Comparison of ENCODE assay signal across 8 mouse cellular contexts in the genomic region with DNA sequence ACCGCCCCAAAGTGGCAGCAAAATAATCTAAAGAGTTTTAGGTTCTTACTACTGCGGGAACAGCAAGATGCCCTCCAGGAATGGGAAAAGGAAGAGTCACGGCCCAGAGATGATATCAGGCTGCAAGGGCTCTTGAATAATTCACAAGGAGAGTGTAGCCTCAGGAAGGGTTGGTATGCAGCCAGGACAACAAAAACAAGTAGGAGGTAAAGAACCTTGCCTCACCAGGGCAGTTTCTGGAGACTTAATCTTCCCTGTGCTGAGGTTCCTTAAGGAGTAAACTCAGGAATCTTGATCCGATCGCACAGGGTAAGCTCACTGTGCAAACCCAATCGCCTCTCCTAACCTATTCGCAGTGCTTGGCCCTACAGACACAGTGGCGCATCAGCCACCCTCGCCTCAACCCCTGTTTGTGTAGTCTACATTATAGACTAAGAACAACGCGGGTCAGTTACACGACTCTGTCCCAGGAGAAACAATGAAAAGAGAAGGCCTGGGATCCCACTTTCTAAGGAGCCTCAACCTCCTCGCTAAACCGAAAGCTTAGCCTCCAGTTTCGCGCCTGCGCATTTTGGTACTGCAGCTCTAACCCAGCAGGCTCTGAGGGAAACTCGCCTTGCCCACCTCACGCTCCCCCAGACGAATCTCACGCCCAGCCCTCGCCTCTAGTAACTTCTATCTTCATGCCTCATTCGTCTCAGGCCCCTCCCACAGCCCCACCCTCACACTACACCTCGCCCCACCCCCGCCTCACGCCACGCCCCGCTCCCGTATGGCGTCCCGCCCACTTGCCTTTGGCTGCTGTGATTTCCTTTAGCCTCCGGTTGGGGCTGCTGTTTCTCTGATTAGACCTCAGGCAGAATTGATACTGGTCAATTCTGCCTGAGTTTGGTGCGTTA. TPM values are rescaled to one million over a fixed set of nuclear protein-coding genes. Genes with fewer than 3 reads are reported as not detected.
DNase-seq lines count a peak whose midpoint lies in the region; ATAC-seq and TF ChIP-seq lines count a peak whose summit lies in the region.

No protein-coding gene starts in this region.

- H3K36me3 ChIP-seq in hindbrain, postnatal 0 days (ENCODE audit: insufficient read depth, low read length): no peaks in the 10 kb centered on the region

- peak; percentile 96 for DNase-seq in ZHBTc4 (ENCODE audit: low read depth, low spot score)
- DNase-seq in gastrocnemius, adult 2 months: peak; percentile 94
- DNase-seq in hindbrain, postnatal 0 days (ENCODE audit: low spot score): peak; percentile 93
- peak; percentile 75 to 87 for DNase-seq in left cerebral cortex, adult 9 months (ENCODE audit: low spot score in 2 of 2)
- peak; percentile 83 for DNase-seq in right cerebral cortex, postnatal 14 days
- DNase-seq in urinary bladder, postnatal 36 days (ENCODE audit: low spot score in 2 of 2): peak; percentile 75 to 87

- H3K4me2 ChIP-seq in hindbrain, postnatal 0 days (ENCODE audit: low read depth, low read length): peak overlapping the region; percentile 64

- peak; percentile 56 for TF ChIP-seq CTCF in gastrocnemius, adult 2 months (IDR thresholded peaks at IDR 0.05)
- TF ChIP-seq CTCF in hindbrain, postnatal 0 days (IDR thresholded peaks at IDR 0.05; ENCODE audit: low read depth): peak; percentile 62

- peak overlapping the region; percentile 50 for H3K9ac ChIP-seq in hindbrain, postnatal 0 days (replicated peaks; ENCODE audit: low read length)

- ATAC-seq in common myeloid progenitor, adult 5-6 weeks (replicated peaks; ENCODE audit: low read depth, poor library complexity, severe bottlenecking): peak; percentile 98
- peak; percentile 97 for ATAC-seq in hindbrain, postnatal 0 days
- peak; percentile 95 for ATAC-seq in megakaryocyte progenitor cell, adult 5-6 weeks (replicated peaks; ENCODE audit: poor library complexity)

- H3K4me1 ChIP-seq in hindbrain, postnatal 0 days (ENCODE audit: insufficient read depth, low read length): peaks cover 7% of the 10 kb centered on the region; the same call in 1 of the 2 replicates

- WGBS in hindbrain, postnatal 0 days: 5% methylated on average over 33 of the region's 33 CpGs

- no peaks in the 10 kb centered on the region for H3K27me3 ChIP-seq in hindbrain, postnatal 0 days (ENCODE audit: insufficient read depth, low read length)

- peak overlapping the region; percentile 70 for H3K4me3 ChIP-seq in gastrocnemius, adult 2 months
- H3K4me3 ChIP-seq in hindbrain, postnatal 0 days (ENCODE audit: low read length): peak overlapping the region; percentile 40

- peak overlapping the region; percentile 84 for H3K27ac ChIP-seq in gastrocnemius, adult 2 months
- peak overlapping the region; percentile 81 for H3K27ac ChIP-seq in hindbrain, postnatal 0 days

- intact Hi-C loops in gastrocnemius, adult 2 months (cut with DNase I): loop anchor here (2.0 kb wide), 1 partner anchor 19 kb away; a partner anchor contains a TSS

- no peaks in the 10 kb centered on the region for H3K9me3 ChIP-seq in hindbrain, postnatal 0 days (ENCODE audit: low read length)

RNA-seq across cellular contexts. Expression of a gene that starts 6.5 kb away (rescaled TPM):
- total RNA-seq in common myeloid progenitor, adult 5-6 weeks (2017): 37.8 and 41.5 TPM in 2 replicates
- 10 to 100 TPM; 17.4 to 19.7 TPM for total RNA-seq in gastrocnemius, adult 2 months (2021)
- total RNA-seq in hindbrain, postnatal 0 days (2014; rRNA removed): 62.5 and 77.4 TPM in 2 replicates
- polyA plus RNA-seq in hindbrain, postnatal 0 days (2015; fragmentation: Nextera tagmentation; extraction: Ambion mirVana): 45.8 and 46.8 TPM in 2 replicates
- total RNA-seq in megakaryocyte progenitor cell, adult 5-6 weeks (2015): 52.8 and 60.0 TPM in 2 replicates
- total RNA-seq in megakaryocyte progenitor cell, adult 5-6 weeks (2017): 51.4 and 55.8 TPM in 2 replicates

RNA-seq across cellular contexts. Expression of a gene that starts 13.3 kb away (rescaled TPM):
- total RNA-seq in common myeloid progenitor, adult 5-6 weeks (2017): 4.5 and 8.6 TPM in 2 replicates
- 10 to 100 TPM; 15.8 to 17.2 TPM for total RNA-seq in gastrocnemius, adult 2 months (2021)
- 15.2 and 19.7 TPM in 2 replicates for total RNA-seq in hindbrain, postnatal 0 days (2014; rRNA removed)
- polyA plus RNA-seq in hindbrain, postnatal 0 days (2015; fragmentation: Nextera tagmentation; extraction: Ambion mirVana): 29.1 and 29.2 TPM in 2 replicates
- 14.3 and 18.0 TPM in 2 replicates for total RNA-seq in megakaryocyte progenitor cell, adult 5-6 weeks (2015)
- total RNA-seq in megakaryocyte progenitor cell, adult 5-6 weeks (2017): 2.3 and 5.2 TPM in 2 replicates

RNA-seq across cellular contexts. Expression of a gene that starts 18.8 kb away (rescaled TPM):
- total RNA-seq in common myeloid progenitor, adult 5-6 weeks (2017): 0.09 TPM in 1 of 2 replicates, not detected in the other
- total RNA-seq in gastrocnemius, adult 2 months (2021): 10 to 100 TPM in 1 of 2 experiments, 1 to 10 TPM in 1; 6.4 to 10.2 TPM
- total RNA-seq in hindbrain, postnatal 0 days (2014; rRNA removed): 29.4 and 37.9 TPM in 2 replicates
- 36.8 and 37.2 TPM in 2 replicates for polyA plus RNA-seq in hindbrain, postnatal 0 days (2015; fragmentation: Nextera tagmentation; extraction: Ambion mirVana)
- not detected in 2 replicates for total RNA-seq in megakaryocyte progenitor cell, adult 5-6 weeks (2015)
- 0.42 TPM in 1 of 2 replicates, not detected in the other for total RNA-seq in megakaryocyte progenitor cell, adult 5-6 weeks (2017)

RNA-seq across cellular contexts. Expression of a gene that starts 19.0 kb away (rescaled TPM):
- 29.2 and 46.9 TPM in 2 replicates for total RNA-seq in common myeloid progenitor, adult 5-6 weeks (2017)
- total RNA-seq in gastrocnemius, adult 2 months (2021): 10 to 100 TPM; 37.7 to 39.0 TPM
- 60.4 and 77.5 TPM in 2 replicates for total RNA-seq in hindbrain, postnatal 0 days (2014; rRNA removed)
- 139 and 143 TPM in 2 replicates for polyA plus RNA-seq in hindbrain, postnatal 0 days (2015; fragmentation: Nextera tagmentation; extraction: Ambion mirVana)
- 92.5 and 93.9 TPM in 2 replicates for total RNA-seq in megakaryocyte progenitor cell, adult 5-6 weeks (2015)
- total RNA-seq in megakaryocyte progenitor cell, adult 5-6 weeks (2017): 33.4 and 37.2 TPM in 2 replicates

RNA-seq across cellular contexts. Expression of a gene that starts 30.7 kb away (rescaled TPM):
- total RNA-seq in common myeloid progenitor, adult 5-6 weeks (2017): 81.9 and 104 TPM in 2 replicates
- total RNA-seq in gastrocnemius, adult 2 months (2021): 10 to 100 TPM; 40.7 to 51.4 TPM
- 103 and 130 TPM in 2 replicates for total RNA-seq in hindbrain, postnatal 0 days (2014; rRNA removed)
- 186 TPM in 2 replicates for polyA plus RNA-seq in hindbrain, postnatal 0 days (2015; fragmentation: Nextera tagmentation; extraction: Ambion mirVana)
- 70.4 and 95.6 TPM in 2 replicates for total RNA-seq in megakaryocyte progenitor cell, adult 5-6 weeks (2015)
- 66.1 and 95.2 TPM in 2 replicates for total RNA-seq in megakaryocyte progenitor cell, adult 5-6 weeks (2017)

Comparison
In these comparisons a context has a peak if more than half of its experiments do, and no peak if none do; other contexts are left out.
1. Peak in every context shown above with its lines: DNase-seq, ATAC-seq, H3K4me3 ChIP-seq and H3K27ac ChIP-seq.